Mouse (Mus musculus): Measurements from ENCODE around the gene Rfx2. TPM values are rescaled to one million over a fixed set of nuclear protein-coding genes. Genes with fewer than 3 reads are reported as not detected.

The Rfx2 gene
- 7.7 and 15.4 TPM in 2 replicates for polyA plus RNA-seq (2012; rRNA removed)

GRCm38 (mm10) chr17:56830411-56831110 is at the start of gene Rfx2:
TSS of gene Rfx2 (minus strand) at chr17:56831013.
- Histone ChIP-seq H3K4me3 (ENCODE audit: low read depth, low read length) (peak within 1 kb of the TSS; percentile 61), H3K27ac (ENCODE audit: insufficient read depth, low read depth, low read length) (no peak within 1 kb of the TSS), H3K27me3 (ENCODE audit: control insufficient read depth, insufficient read depth, low read length) (peaks cover 13% of the 10 kb centered on the region), H3K36me3 (ENCODE audit: control insufficient read depth, insufficient read depth, low read length) (no peaks in the 10 kb centered on the region), H3K4me1 (ENCODE audit: control insufficient read depth, insufficient read depth, insufficient read length, low read length) (no peaks in the 10 kb centered on the region; the same call in 1 of the 2 replicates)
- WGBS, result 1% methylated on average over 56 of the region's 62 CpGs
- TF ChIP-seq POLR2A (IDR thresholded peaks at IDR 0.05; ENCODE audit: low read depth, low read length) (no peak), CTCF (IDR thresholded peaks at IDR 0.05; ENCODE audit: extremely low read depth, insufficient read length, insufficient replicate concordance, low read depth, low read length) (no peak)

DNA sequence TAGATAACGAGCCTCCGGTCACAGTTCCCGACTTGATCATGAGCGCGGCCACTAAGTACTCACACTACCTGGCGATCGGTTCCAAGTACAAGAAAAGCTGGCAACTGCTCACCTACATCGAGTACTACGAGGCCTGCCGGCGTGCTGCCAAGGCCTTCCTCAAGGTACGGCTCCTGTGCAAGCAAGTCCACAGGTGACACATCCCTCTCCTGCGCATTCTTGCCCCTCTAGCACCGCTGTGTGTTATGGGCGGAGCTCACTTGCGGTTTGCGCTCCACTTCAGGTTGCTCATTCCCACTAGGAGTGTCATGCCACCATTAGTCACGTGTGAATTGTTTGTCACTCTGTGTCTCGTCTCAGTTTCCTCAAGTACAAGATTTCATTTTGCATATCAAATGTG is 46.6 kb upstream of the Rfx2 start:
- WGBS, result 87% methylated on average over 19 of the region's 19 CpGs
- no peak for TF ChIP-seq POLR2A (IDR thresholded peaks at IDR 0.05; ENCODE audit: low read depth, low read length)
- TF ChIP-seq CTCF (IDR thresholded peaks at IDR 0.05; ENCODE audit: extremely low read depth, insufficient read length, insufficient replicate concordance, low read depth, low read length), result no peak
- H3K4me1 ChIP-seq (ENCODE audit: control insufficient read depth, insufficient read depth, insufficient read length, low read length), result no peaks in the 10 kb centered on the region
- no peaks in the 10 kb centered on the region for H3K27me3 ChIP-seq (ENCODE audit: control insufficient read depth, insufficient read depth, low read length)
- no peak overlapping the region for H3K27ac ChIP-seq (ENCODE audit: insufficient read depth, low read depth, low read length)
- H3K36me3 ChIP-seq (ENCODE audit: control insufficient read depth, insufficient read depth, low read length), result no peaks in the 10 kb centered on the region
- no peak overlapping the region for H3K4me3 ChIP-seq (ENCODE audit: low read depth, low read length)

GRCm38 (mm10) chr17:56876981-56877380 is 46.2 kb upstream of the Rfx2 start:
- no peaks in the 10 kb centered on the region for H3K36me3 ChIP-seq (ENCODE audit: control insufficient read depth, insufficient read depth, low read length)
- no peaks in the 10 kb centered on the region for H3K27me3 ChIP-seq (ENCODE audit: control insufficient read depth, insufficient read depth, low read length)
- no peak for TF ChIP-seq CTCF (IDR thresholded peaks at IDR 0.05; ENCODE audit: extremely low read depth, insufficient read length, insufficient replicate concordance, low read depth, low read length)
- no peak for TF ChIP-seq POLR2A (IDR thresholded peaks at IDR 0.05; ENCODE audit: low read depth, low read length)
- no peaks in the 10 kb centered on the region for H3K4me1 ChIP-seq (ENCODE audit: control insufficient read depth, insufficient read depth, insufficient read length, low read length)
- 53% methylated on average over 8 of the region's 8 CpGs for WGBS
- H3K4me3 ChIP-seq (ENCODE audit: low read depth, low read length), result no peak overlapping the region
- H3K27ac ChIP-seq (ENCODE audit: insufficient read depth, low read depth, low read length), result no peak overlapping the region

GRCm38 (mm10) chr17:56876465-56876864 is 45.7 kb upstream of the Rfx2 start:
- no peaks in the 10 kb centered on the region for H3K27me3 ChIP-seq (ENCODE audit: control insufficient read depth, insufficient read depth, low read length)
- no peak overlapping the region for H3K27ac ChIP-seq (ENCODE audit: insufficient read depth, low read depth, low read length)
- no peak for TF ChIP-seq POLR2A (IDR thresholded peaks at IDR 0.05; ENCODE audit: low read depth, low read length)
- TF ChIP-seq CTCF (IDR thresholded peaks at IDR 0.05; ENCODE audit: extremely low read depth, insufficient read length, insufficient replicate concordance, low read depth, low read length), result no peak
- no peaks in the 10 kb centered on the region for H3K4me1 ChIP-seq (ENCODE audit: control insufficient read depth, insufficient read depth, insufficient read length, low read length)
- WGBS, result 81% methylated on average over 3 of the region's 3 CpGs
- H3K4me3 ChIP-seq (ENCODE audit: low read depth, low read length), result no peak overlapping the region
- H3K36me3 ChIP-seq (ENCODE audit: control insufficient read depth, insufficient read depth, low read length), result no peaks in the 10 kb centered on the region

DNA sequence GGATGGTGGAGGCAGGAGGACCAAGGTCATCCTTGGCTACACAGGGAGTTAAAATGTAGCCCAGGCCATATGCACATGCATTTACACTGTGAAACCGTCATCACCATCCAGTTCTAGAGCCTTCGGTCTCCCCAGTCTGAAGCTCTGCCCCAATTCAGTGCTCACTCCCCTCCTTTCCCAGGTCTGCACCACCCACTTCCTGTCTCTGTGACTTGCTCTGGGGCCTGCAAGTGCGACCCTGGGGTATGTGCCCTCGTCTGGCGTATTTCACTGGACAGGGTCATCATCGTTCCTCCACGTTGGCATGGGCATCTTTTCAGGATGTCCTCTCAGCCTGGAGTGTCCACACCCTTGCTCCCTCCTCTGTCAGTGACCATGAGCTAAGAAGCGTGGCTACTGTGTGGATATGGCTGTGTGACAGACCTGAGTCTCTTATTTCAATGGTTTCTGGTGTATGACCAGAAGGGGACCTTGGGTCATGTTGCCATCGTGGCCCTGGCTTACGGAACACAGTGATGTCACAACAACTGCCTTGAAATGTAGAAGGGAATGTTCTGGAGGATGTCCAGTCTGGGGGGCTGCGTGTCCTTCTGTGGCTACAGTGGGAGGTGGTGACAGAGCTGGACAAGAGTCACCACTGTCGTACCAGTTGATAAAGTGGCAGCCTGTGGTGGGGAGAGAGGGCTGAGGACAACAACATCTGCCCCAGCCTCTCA is 44.3 kb upstream of the Rfx2 start, which contains the start of gene 1700061G19Rik:
Gene 1700061G19Rik, plus strand, starts transcription at position 542 of the 716 bp plus-strand sequence.
- Histone ChIP-seq H3K27ac (ENCODE audit: insufficient read depth, low read depth, low read length) (no peak within 1 kb of the TSS), H3K36me3 (ENCODE audit: control insufficient read depth, insufficient read depth, low read length) (no peaks in the 10 kb centered on the region), H3K4me1 (ENCODE audit: control insufficient read depth, insufficient read depth, insufficient read length, low read length) (no peaks in the 10 kb centered on the region), H3K4me3 (ENCODE audit: low read depth, low read length) (no peak within 1 kb of the TSS), H3K27me3 (ENCODE audit: control insufficient read depth, insufficient read depth, low read length) (no peaks in the 10 kb centered on the region)
- TF ChIP-seq CTCF (IDR thresholded peaks at IDR 0.05; ENCODE audit: extremely low read depth, insufficient read length, insufficient replicate concordance, low read depth, low read length) (no peak), POLR2A (IDR thresholded peaks at IDR 0.05; ENCODE audit: low read depth, low read length) (no peak)
- WGBS, result 82% methylated on average over 12 of the region's 12 CpGs

GRCm38 (mm10) chr17:56874237-56874636 is 43.4 kb upstream of the Rfx2 start, which contains the start of gene Acsbg2:
TSS of gene Acsbg2 (minus strand) at chr17:56874447.
- no peak within 1 kb of the TSS for H3K4me3 ChIP-seq (ENCODE audit: low read depth, low read length)
- no peaks in the 10 kb centered on the region for H3K27me3 ChIP-seq (ENCODE audit: control insufficient read depth, insufficient read depth, low read length)
- no peak within 1 kb of the TSS for H3K27ac ChIP-seq (ENCODE audit: insufficient read depth, low read depth, low read length)
- TF ChIP-seq POLR2A (IDR thresholded peaks at IDR 0.05; ENCODE audit: low read depth, low read length) (no peak), CTCF (IDR thresholded peaks at IDR 0.05; ENCODE audit: extremely low read depth, insufficient read length, insufficient replicate concordance, low read depth, low read length) (no peak)
- 95% methylated on average over 1 of the region's 2 CpGs for WGBS
- H3K36me3 ChIP-seq (ENCODE audit: control insufficient read depth, insufficient read depth, low read length), result no peaks in the 10 kb centered on the region
- H3K4me1 ChIP-seq (ENCODE audit: control insufficient read depth, insufficient read depth, insufficient read length, low read length), result no peaks in the 10 kb centered on the region

- H3K27me3 ChIP-seq (ENCODE audit: control insufficient read depth, insufficient read depth, low read length), result no peaks in the 10 kb centered on the region
- H3K4me1 ChIP-seq (ENCODE audit: control insufficient read depth, insufficient read depth, insufficient read length, low read length), result no peaks in the 10 kb centered on the region
- TF ChIP-seq POLR2A (IDR thresholded peaks at IDR 0.05; ENCODE audit: low read depth, low read length), result no peak
- TF ChIP-seq CTCF (IDR thresholded peaks at IDR 0.05; ENCODE audit: extremely low read depth, insufficient read length, insufficient replicate concordance, low read depth, low read length), result no peak
- no peak overlapping the region for H3K4me3 ChIP-seq (ENCODE audit: low read depth, low read length)
- 70% methylated on average over 7 of the region's 7 CpGs for WGBS
- H3K27ac ChIP-seq (ENCODE audit: insufficient read depth, low read depth, low read length), result no peak overlapping the region
- H3K36me3 ChIP-seq (ENCODE audit: control insufficient read depth, insufficient read depth, low read length), result no peaks in the 10 kb centered on the region
These were observed 41.7 kb upstream of the Rfx2 start for GRCm38 (mm10) chr17:56872512-56872911.
